Mouse (Mus musculus): ENCODE results near the gene Hes5.

DNA sequence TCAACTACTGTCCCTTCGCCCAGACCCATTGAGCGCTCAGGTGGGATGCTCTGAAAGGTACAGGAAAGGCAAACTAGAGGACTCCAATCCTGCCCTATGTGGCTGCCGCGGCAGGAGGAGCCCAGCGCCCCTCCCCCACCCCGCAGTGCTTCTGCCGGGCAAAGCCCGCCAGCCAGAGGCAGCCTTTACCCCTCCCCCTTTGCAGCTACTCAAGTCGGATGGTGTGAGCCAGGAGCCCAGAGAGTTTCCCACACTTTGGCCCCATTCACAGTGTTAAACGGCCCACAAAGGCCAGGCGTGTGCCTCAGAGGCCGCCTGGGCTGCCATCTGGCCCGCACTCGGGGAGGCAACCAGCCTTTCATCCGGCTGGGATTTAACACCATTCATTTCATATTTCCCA, 2.6 kb upstream of the Hes5 start:
- no peak for TF ChIP-seq POLR2A (IDR thresholded peaks at IDR 0.05; ENCODE audit: insufficient read depth, low read depth, low read length)
- no peak for TF ChIP-seq CTCF (IDR thresholded peaks at IDR 0.05; ENCODE audit: insufficient read depth, low read depth, low read length)

Measured in olfactory bulb, adult 2 months (tissue).